Mouse (Mus musculus) C2C12 (cell line): ENCODE measurements around the gene Olfr1418. TPM values are rescaled to one million over a fixed set of nuclear protein-coding genes. Genes with fewer than 3 reads are reported as not detected.

Experiments used
- H3K27me3 ChIP-seq: one replicate; pipeline ENCODE4 v1.6.1; 2011; ENCODE audit not compliant: control insufficient read depth, insufficient read depth, insufficient read length
- H3K36me3 ChIP-seq: one replicate; pipeline ENCODE4 v1.6.1; 2011; ENCODE audit not compliant: control insufficient read depth, insufficient read depth
- H3K4me3 ChIP-seq: one replicate; pipeline ENCODE4 v1.5.1; 2011; ENCODE audit warnings: mild to moderate bottlenecking, control low read depth; ENCODE audit not compliant: poor library complexity, insufficient read depth, severe bottlenecking
- H3K79me2 ChIP-seq: one replicate; pipeline ENCODE4 v1.6.1; 2011; ENCODE audit not compliant: control insufficient read depth, insufficient read depth
- H3K79me3 ChIP-seq: one replicate; pipeline ENCODE4 v1.6.1; 2011; ENCODE audit warnings: low read depth, control low read depth
- H3ac ChIP-seq: one replicate; pipeline ENCODE3; 2011; ENCODE audit warnings: low read depth; ENCODE audit not compliant: control insufficient read depth, insufficient read length
- CEBPB ChIP-seq: IDR thresholded peaks from one replicate; pipeline ENCODE4 v1.6.1; 2011; ENCODE audit warnings: low read depth, mild to moderate bottlenecking, control low read depth, moderate library complexity
- CTCF ChIP-seq: IDR thresholded peaks from one replicate; pipeline ENCODE4 v1.5.1; 2011; ENCODE audit not compliant: control insufficient read depth, insufficient read depth, insufficient read length
- FOSL1 ChIP-seq: IDR thresholded peaks from one replicate; pipeline ENCODE4 v1.8.0; 2011; ENCODE audit warnings: mild to moderate bottlenecking, low read length; ENCODE audit not compliant: poor library complexity, insufficient read depth, severe bottlenecking
- MAX ChIP-seq: IDR thresholded peaks from one replicate; pipeline ENCODE4 v1.6.1; 2011; ENCODE audit warnings: mild to moderate bottlenecking, control low read depth
- MYOD1 ChIP-seq: IDR thresholded peaks from one replicate; pipeline ENCODE4 v1.6.1; 2011; ENCODE audit warnings: low read depth; ENCODE audit not compliant: control insufficient read depth, insufficient read length
- MYOG ChIP-seq: IDR thresholded peaks from one replicate; pipeline ENCODE4 v1.6.1; 2011; ENCODE audit not compliant: control insufficient read depth, insufficient read length; ENCODE audit errors: extremely low read depth
- USF1 ChIP-seq: IDR thresholded peaks from one replicate; pipeline ENCODE4 v1.6.1; 2011; ENCODE audit warnings: low read depth, mild to moderate bottlenecking, control low read depth, moderate library complexity
- polyA plus RNA-seq: library from polyadenylated mRNA; unstranded; fragments of >200 nt; fragmentation: generic; extraction: Trizol; gene quantifications from one replicate; pipeline ENCODE4 v1.2.1, GENCODE M21; 2012; ENCODE audit warnings: missing spikeins

The Olfr1418 gene
- polyA plus RNA-seq, 1 experiment: not detected

- no peak overlapping the region for H3K4me3 ChIP-seq
- H3K79me3 ChIP-seq: no peaks in the 10 kb centered on the region
- no peaks in the 10 kb centered on the region for H3K36me3 ChIP-seq
- no peak for TF ChIP-seq FOSL1
- no peak for TF ChIP-seq CTCF
- TF ChIP-seq USF1: no peak
- no peak for TF ChIP-seq MYOD1
- no peak for TF ChIP-seq MAX
- TF ChIP-seq CEBPB: no peak
- no peak for TF ChIP-seq MYOG
- no peaks in the 10 kb centered on the region for H3K27me3 ChIP-seq
- no peak overlapping the region for H3ac ChIP-seq
- H3K79me2 ChIP-seq: no peaks in the 10 kb centered on the region
These were observed 6.0 kb downstream of the Olfr1418 start for GRCm38 (mm10) chr19:11854821-11855220.

GRCm38 (mm10) chr19:11852652-11853051, 8.2 kb downstream of the Olfr1418 start:
- Histone ChIP-seq H3K4me3 (no peak overlapping the region), H3K79me2 (no peaks in the 10 kb centered on the region), H3K27me3 (no peaks in the 10 kb centered on the region), H3ac (no peak overlapping the region), H3K79me3 (no peaks in the 10 kb centered on the region), H3K36me3 (no peaks in the 10 kb centered on the region)
- TF ChIP-seq FOSL1 (no peak), MYOD1 (no peak), CEBPB (no peak), USF1 (no peak), MAX (no peak), MYOG (no peak), CTCF (no peak)

DNA sequence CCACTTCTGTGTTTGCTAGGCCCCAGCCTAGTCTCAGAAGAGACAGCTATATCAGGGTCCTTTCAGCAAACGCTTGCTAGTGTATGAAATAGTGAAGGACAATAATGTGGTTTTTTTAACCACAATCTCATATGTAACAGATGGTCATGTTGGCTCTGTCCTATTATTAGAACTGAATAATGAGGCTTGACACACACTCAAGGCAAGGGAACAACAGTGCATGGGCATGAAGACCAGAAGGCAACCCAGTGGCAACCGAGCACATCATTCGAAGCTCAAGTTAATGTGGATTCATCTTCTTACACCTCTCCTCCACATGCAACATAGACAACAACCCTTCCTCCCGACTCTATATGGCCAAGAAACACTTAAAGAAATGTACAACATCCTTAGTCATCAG, 14.5 kb downstream of the Olfr1418 start:
- Histone ChIP-seq H3ac (no peak overlapping the region), H3K27me3 (no peaks in the 10 kb centered on the region), H3K4me3 (no peak overlapping the region), H3K79me3 (no peaks in the 10 kb centered on the region), H3K79me2 (no peaks in the 10 kb centered on the region), H3K36me3 (no peaks in the 10 kb centered on the region)
- TF ChIP-seq FOSL1: no peak
- TF ChIP-seq MYOG: no peak
- no peak for TF ChIP-seq MAX
- no peak for TF ChIP-seq USF1
- TF ChIP-seq MYOD1: no peak
- TF ChIP-seq CTCF: no peak
- no peak for TF ChIP-seq CEBPB

- TF ChIP-seq CEBPB: no peak
- Histone ChIP-seq H3K79me2 (no peaks in the 10 kb centered on the region), H3ac (no peak within 1 kb of the TSS), H3K79me3 (no peaks in the 10 kb centered on the region), H3K4me3 (no peak within 1 kb of the TSS), H3K36me3 (no peaks in the 10 kb centered on the region), H3K27me3 (no peaks in the 10 kb centered on the region)
These were observed 21.7 kb downstream of the Olfr1418 start, which contains the start of gene Olfr1417 for GRCm38 (mm10) chr19:11839119-11839518. Gene Olfr1417 (minus strand): TSS chr19:11839219.

GRCm38 (mm10) chr19:11823346-11824065, 37.4 kb downstream of the Olfr1418 start:
- H3K79me2 ChIP-seq: no peaks in the 10 kb centered on the region
- H3ac ChIP-seq: no peak overlapping the region
- no peak overlapping the region for H3K4me3 ChIP-seq
- H3K27me3 ChIP-seq: no peaks in the 10 kb centered on the region
- no peaks in the 10 kb centered on the region for H3K79me3 ChIP-seq
- H3K36me3 ChIP-seq: no peaks in the 10 kb centered on the region
- TF ChIP-seq CTCF (no peak), CEBPB (no peak), USF1 (no peak), MYOD1 (no peak), MYOG (no peak), MAX (no peak), FOSL1 (no peak)

DNA sequence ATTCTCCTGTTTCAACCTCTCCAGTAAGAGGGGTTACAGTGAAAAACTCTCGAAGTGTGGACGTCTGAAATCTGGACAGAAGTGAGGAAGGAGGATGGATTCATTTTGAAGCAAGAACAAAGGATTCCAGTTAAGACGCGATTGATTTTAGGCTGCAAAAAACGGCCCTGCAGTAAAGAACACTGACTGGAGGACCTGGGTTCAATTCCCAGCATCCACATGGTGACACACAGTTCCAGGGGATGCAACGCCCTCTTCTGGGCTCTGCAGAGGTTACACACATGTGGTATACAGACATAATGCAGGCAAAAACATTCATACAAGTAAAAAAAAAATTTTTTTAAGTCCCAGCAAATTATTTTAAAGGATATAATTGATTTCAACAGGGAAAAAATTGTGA, 40.7 kb downstream of the Olfr1418 start:
- Histone ChIP-seq H3K27me3 (no peaks in the 10 kb centered on the region), H3K79me3 (no peaks in the 10 kb centered on the region), H3K36me3 (no peaks in the 10 kb centered on the region), H3K79me2 (no peaks in the 10 kb centered on the region), H3ac (no peak overlapping the region), H3K4me3 (no peak overlapping the region)
- TF ChIP-seq CTCF (no peak), USF1 (no peak), CEBPB (no peak), MAX (no peak), MYOG (no peak), FOSL1 (no peak), MYOD1 (no peak)
